Mouse (Mus musculus) hindbrain, embryonic 11.5 days (tissue): ENCODE results near the gene Prcd. TPM values are rescaled to one million over a fixed set of nuclear protein-coding genes. Genes with fewer than 3 reads are reported as not detected.

Experiments used
- ATAC-seq: fragments of 200-750 bp; cut with Nextera tagmentation; 2 replicates; pipeline ENCODE4 v1.8.0; 2017; ENCODE audit warnings: mild to moderate bottlenecking, moderate TSS enrichment, moderate library complexity; ENCODE audit not compliant: low FRiP score
- DNase-seq: peaks from one replicate; pipeline ENCODE4 v3.0.0-alpha.2; 2015; ENCODE audit warnings: low spot score
- H3K27ac ChIP-seq: fragments of 300-500 bp; sonication (generic); 2 replicates; pipeline ENCODE4 v1.5.1; 2014; ENCODE audit warnings: mild to moderate bottlenecking, low read depth, low read length
- H3K27me3 ChIP-seq: fragments of 300-500 bp; sonication (generic); 2 replicates; pipeline ENCODE4 v1.6.1; 2014; ENCODE audit warnings: mild to moderate bottlenecking, low read length, moderate library complexity, mixed read lengths; ENCODE audit not compliant: control insufficient read depth, insufficient read depth
- H3K36me3 ChIP-seq: fragments of 300-500 bp; sonication (generic); 2 replicates; pipeline ENCODE4 v1.6.1; 2014; ENCODE audit warnings: mild to moderate bottlenecking, low read length, moderate library complexity, mixed read lengths; ENCODE audit not compliant: control insufficient read depth, insufficient read depth
- H3K4me1 ChIP-seq: fragments of 300-500 bp; sonication (generic); replicated peaks from 2 replicates; pipeline ENCODE4 v1.6.1; 2014; ENCODE audit warnings: low read length, mixed read lengths; ENCODE audit not compliant: control insufficient read depth, insufficient read depth
- H3K4me2 ChIP-seq: fragments of 300-500 bp; sonication (generic); replicated peaks from 2 replicates; pipeline ENCODE4 v1.6.1; 2014; ENCODE audit warnings: mild to moderate bottlenecking, low read depth, low read length
- H3K4me3 ChIP-seq: fragments of 300-500 bp; sonication (generic); 2 replicates; pipeline ENCODE4 v1.5.1; 2014; ENCODE audit warnings: low read depth, low read length
- H3K9ac ChIP-seq: fragments of 300-500 bp; sonication (generic); 2 replicates; pipeline ENCODE4 v1.6.1; 2014; ENCODE audit warnings: low read depth, low read length
- H3K9me3 ChIP-seq: fragments of 300-500 bp; sonication (generic); 2 replicates; pipeline ENCODE4 v1.6.1; 2016; ENCODE audit warnings: low read length; ENCODE audit not compliant: control insufficient read depth
- WGBS: fragments of 180-500 bp; shearing (Covaris S2); extraction: QIAGEN DNeasy Blood & Tissue Kit; methylation state at CpG from one replicate; pipeline ENCODE4 v1.1.7; 2014; 5-methylcytosine and 5-hydroxymethylcytosine counted together
- polyA plus RNA-seq: library from polyadenylated mRNA; unstranded; fragments of >200 nt; fragmentation: Nextera tagmentation; extraction: Ambion mirVana; gene quantifications from 2 replicates; pipeline ENCODE4 v1.2.1, GENCODE M21; 2014

Gene Prcd
- polyA plus RNA-seq, 1 experiment from 2014 or later = 0.32 TPM

- no peaks in the 10 kb centered on the region for H3K9me3 ChIP-seq
- peak overlapping the region; percentile 80 for H3K4me2 ChIP-seq
- H3K4me3 ChIP-seq = peak overlapping the region; percentile 49
- peak overlapping the region; percentile 45; the same call in 1 of the 2 replicates for H3K9ac ChIP-seq
- ATAC-seq (no peak), DNase-seq (no peak)
- peaks cover 4% of the 10 kb centered on the region for H3K4me1 ChIP-seq
- no peaks in the 10 kb centered on the region for H3K36me3 ChIP-seq
- H3K27ac ChIP-seq = no peak overlapping the region
- peaks cover 18% of the 10 kb centered on the region for H3K27me3 ChIP-seq
- WGBS = 6% methylated on average over 39 of the region's 40 CpGs
Measured at GRCm38 (mm10) chr11:116623281-116624124, 29.8 kb upstream of the Prcd start.

- ATAC-seq = peak; percentile 52
- WGBS = 13% methylated on average over 41 of the region's 42 CpGs
Measured at GRCm38 (mm10) chr11:116624131-116624832, 29.1 kb upstream of the Prcd start.

GRCm38 (mm10) chr11:116625081-116626000 is 28.0 kb upstream of the Prcd start:
- peaks cover 18% of the 10 kb centered on the region for H3K27me3 ChIP-seq
- H3K4me2 ChIP-seq = no peak overlapping the region
- no peak overlapping the region for H3K27ac ChIP-seq
- no peak overlapping the region for H3K4me3 ChIP-seq
- DNase-seq (peak; percentile 74), ATAC-seq (no peak)
- WGBS = 75% methylated on average over 17 of the region's 17 CpGs
- H3K36me3 ChIP-seq = no peaks in the 10 kb centered on the region
- peaks cover 4% of the 10 kb centered on the region for H3K4me1 ChIP-seq
- no peak overlapping the region for H3K9ac ChIP-seq
- no peaks in the 10 kb centered on the region for H3K9me3 ChIP-seq

More at GRCm38 (mm10) chr11:116624131-116624832, 29.1 kb upstream of the Prcd start:
- H3K27me3 ChIP-seq = peaks cover 18% of the 10 kb centered on the region
- no peaks in the 10 kb centered on the region for H3K9me3 ChIP-seq
- H3K4me2 ChIP-seq = peak overlapping the region; percentile 80
- peak overlapping the region; percentile 49 for H3K4me3 ChIP-seq
- H3K9ac ChIP-seq = peak overlapping the region; percentile 45; the same call in 1 of the 2 replicates
- no peak overlapping the region for H3K27ac ChIP-seq
- DNase-seq = peak; percentile 83
- peaks cover 4% of the 10 kb centered on the region for H3K4me1 ChIP-seq
- H3K36me3 ChIP-seq = no peaks in the 10 kb centered on the region

DNA sequence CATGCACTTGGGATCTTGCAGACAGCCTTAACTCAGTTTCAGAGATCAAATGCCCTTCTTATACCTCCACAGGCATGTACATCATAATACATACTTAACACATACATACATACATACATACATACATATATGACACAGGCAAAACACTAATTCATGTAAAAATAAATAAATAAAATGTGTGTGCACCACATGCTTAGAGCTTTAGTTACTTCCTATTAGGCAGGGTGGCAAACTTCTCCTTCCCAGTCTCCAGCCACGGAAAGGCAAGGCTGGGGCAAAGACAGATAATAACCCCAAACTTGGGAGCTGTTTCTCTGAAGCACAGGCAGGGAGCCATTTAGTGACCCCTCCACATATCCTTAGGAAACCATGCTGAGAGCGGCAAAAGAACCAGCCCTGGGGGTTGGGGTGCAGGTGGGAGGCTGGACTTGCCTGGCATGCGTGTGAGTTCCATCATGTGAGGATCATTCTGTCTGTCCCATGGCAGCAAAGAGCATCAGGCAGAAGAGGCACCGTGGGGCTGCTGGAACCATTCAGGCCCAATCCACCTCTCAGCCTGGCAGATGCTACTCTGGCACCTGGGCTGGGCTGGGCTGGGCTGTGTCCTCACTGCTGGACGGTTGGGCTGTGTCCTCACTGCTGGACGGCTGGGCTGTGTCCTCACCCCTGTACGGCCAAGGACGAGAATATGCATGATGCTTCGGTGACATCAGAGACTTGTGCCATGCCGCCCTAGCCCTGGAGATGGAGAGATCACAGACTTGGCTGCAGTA is 26.8 kb upstream of the Prcd start, which contains the start of gene Rhbdf2:
Rhbdf2 (minus strand) TSS at position 721 of the 773 bp plus-strand sequence.
- DNase-seq = no peak
- Histone ChIP-seq H3K9ac (no peak within 1 kb of the TSS), H3K4me1 (peaks cover 4% of the 10 kb centered on the region), H3K36me3 (no peaks in the 10 kb centered on the region), H3K27ac (no peak within 1 kb of the TSS), H3K4me2 (no peak within 1 kb of the TSS), H3K27me3 (peaks cover 18% of the 10 kb centered on the region), H3K4me3 (no peak within 1 kb of the TSS), H3K9me3 (no peaks in the 10 kb centered on the region)
- no peak for ATAC-seq
- 74% methylated on average over 10 of the region's 10 CpGs for WGBS

DNA sequence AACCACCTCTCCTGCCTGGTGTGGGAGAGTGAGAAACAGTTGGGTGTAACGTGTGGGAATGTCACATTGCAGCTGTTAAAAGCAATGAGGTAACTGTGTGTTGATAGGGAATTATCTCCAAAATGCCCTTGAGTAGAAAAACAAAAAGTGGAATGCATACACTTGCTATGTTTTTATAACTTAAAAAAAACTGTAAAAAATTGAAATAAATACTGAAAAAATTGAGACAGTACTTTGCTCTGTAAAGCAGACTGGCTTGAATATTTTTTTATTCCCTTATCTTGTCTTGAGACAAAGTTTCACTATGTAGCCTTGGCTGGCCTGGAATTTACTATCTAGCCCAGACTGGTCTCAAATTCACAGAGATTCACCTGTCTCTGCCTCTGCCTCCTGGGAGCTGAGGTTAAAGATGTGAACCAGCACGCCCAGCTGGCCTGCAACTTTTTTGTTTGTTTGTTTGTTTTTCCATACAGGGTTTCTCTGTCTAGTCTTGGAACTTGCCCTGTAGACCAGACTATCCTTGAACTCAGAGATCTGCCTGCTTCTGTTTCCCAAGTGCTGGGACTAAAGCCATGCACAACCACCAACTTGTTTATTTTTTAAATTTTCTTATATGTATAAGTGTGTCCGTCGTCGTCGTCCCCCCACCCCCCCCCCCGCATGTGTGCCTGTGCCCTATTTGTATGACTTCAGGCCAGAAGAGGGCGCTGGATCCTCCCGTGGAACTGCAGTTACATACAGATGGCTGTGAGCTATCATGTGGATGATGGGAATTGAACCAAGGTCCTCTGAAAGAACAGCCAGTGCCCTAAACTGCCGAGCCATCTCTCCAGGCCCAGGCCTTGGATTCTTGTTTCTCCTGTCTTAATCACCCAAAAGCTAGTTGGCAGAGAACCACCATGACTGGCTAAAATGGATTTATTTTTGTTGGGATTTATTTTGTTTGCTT is 26.0 kb upstream of the Prcd start:
- DNase-seq = no peak
- WGBS = 41% methylated on average over 10 of the region's 10 CpGs

DNA sequence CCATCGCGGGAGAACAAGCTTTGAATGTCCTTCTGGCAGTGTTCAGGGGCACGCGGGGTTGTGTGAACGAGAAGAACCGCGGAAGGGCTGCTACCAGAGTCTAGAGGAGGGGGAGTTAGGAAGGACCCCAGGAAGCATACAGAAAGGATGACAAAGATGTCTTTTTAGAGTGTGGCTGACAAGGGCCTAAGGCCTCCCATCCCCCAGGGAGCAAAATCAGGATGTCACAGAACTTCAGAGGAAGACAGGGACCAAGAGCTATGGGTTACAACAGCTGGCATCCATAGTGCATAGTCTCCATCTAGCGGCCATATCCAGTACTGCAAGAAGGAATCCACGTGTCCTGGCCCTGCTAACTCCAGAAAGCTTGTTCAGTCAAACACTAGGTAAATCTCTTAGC is 24.6 kb upstream of the Prcd start:
- 0 out of 2 replicates have a peak, but pooled peaks have one; percentile 30 for ATAC-seq
- H3K4me2 ChIP-seq = no peak overlapping the region
- 59% methylated on average over 9 of the region's 9 CpGs for WGBS

More for the DNA sequence above, 26.0 kb upstream of the Prcd start:
- Histone ChIP-seq H3K27ac (no peak overlapping the region), H3K9ac (no peak overlapping the region), H3K27me3 (peaks cover 18% of the 10 kb centered on the region), H3K4me2 (no peak overlapping the region), H3K9me3 (no peaks in the 10 kb centered on the region), H3K36me3 (no peaks in the 10 kb centered on the region), H3K4me3 (no peak overlapping the region), H3K4me1 (peaks cover 4% of the 10 kb centered on the region)
- ATAC-seq = no peak

DNA sequence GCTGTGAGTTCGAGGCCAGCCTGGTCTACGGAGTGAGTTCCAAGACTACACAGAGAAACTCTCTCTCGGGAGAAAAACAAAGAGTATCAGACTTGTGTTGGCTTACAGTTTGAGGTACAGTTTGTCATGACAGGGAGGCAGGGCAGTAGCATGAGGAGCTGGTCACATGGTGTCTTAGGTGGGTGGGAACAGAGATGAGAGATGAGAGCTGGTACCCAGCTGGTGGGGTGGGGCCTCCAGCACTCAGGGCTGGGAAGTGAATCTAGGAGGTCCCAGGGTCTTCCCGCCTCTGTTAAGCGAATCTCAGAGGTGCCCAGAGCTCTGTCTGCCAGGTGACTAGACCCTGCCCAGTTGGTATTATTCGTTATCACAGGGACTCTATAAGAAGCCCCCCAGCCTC is 23.9 kb upstream of the Prcd start:
- Histone ChIP-seq H3K9me3 (no peaks in the 10 kb centered on the region), H3K4me1 (no peaks in the 10 kb centered on the region), H3K36me3 (no peaks in the 10 kb centered on the region), H3K9ac (no peak overlapping the region), H3K4me2 (no peak overlapping the region), H3K4me3 (no peak overlapping the region), H3K27ac (no peak overlapping the region), H3K27me3 (peaks cover 1% of the 10 kb centered on the region)
- no peak for DNase-seq
- 87% methylated on average over 6 of the region's 6 CpGs for WGBS
- ATAC-seq = no peak

More for the DNA sequence above, 24.6 kb upstream of the Prcd start:
- peak; percentile 95 for DNase-seq
- no peaks in the 10 kb centered on the region for H3K36me3 ChIP-seq
- H3K27ac ChIP-seq = no peak overlapping the region
- no peaks in the 10 kb centered on the region for H3K9me3 ChIP-seq
- peaks cover 4% of the 10 kb centered on the region for H3K4me1 ChIP-seq
- H3K27me3 ChIP-seq = peaks cover 9% of the 10 kb centered on the region
- no peak overlapping the region for H3K9ac ChIP-seq
- H3K4me3 ChIP-seq = no peak overlapping the region
